Mouse (Mus musculus) G1E (cell line): Measurements from ENCODE around the gene Myo6. TPM values are rescaled to one million over a fixed set of nuclear protein-coding genes. Genes with fewer than 3 reads are reported as not detected.

ENCODE experiments used
- ATAC-seq: 2 replicates; pipeline ENCODE4 v1.8.0; 2016; ENCODE audit warnings: mild to moderate bottlenecking; ENCODE audit not compliant: insufficient number of reproducible peaks, poor library complexity, low FRiP score, severe bottlenecking; ENCODE audit errors: extremely low read depth
- DNase-seq: peaks from one replicate; pipeline ENCODE4 v3.0.0; 2012; ENCODE audit warnings: low spot score
- H3K27me3 ChIP-seq: 2 replicates; pipeline ENCODE4 v1.6.1; 2012; ENCODE audit warnings: mild to moderate bottlenecking, low read length, inconsistent platforms; ENCODE audit not compliant: insufficient read depth
- H3K36me3 ChIP-seq: replicated peaks from 2 replicates; pipeline ENCODE3; 2012; ENCODE audit warnings: mild to moderate bottlenecking, inconsistent platforms
- H3K4me1 ChIP-seq: 2 replicates; pipeline ENCODE4 v1.6.1; 2012; ENCODE audit warnings: low read depth, low read length, inconsistent platforms, mixed read lengths; ENCODE audit not compliant: insufficient read depth
- H3K4me3 ChIP-seq: 2 replicates; pipeline ENCODE4 v1.5.1; 2012; ENCODE audit warnings: low read depth, mild to moderate bottlenecking, inconsistent platforms, low read length, moderate library complexity, mixed read lengths
- H3K9me3 ChIP-seq: replicated peaks from 2 replicates; pipeline ENCODE4 v1.6.1; 2012; ENCODE audit warnings: inconsistent platforms
- CTCF ChIP-seq: IDR thresholded peaks from 2 replicates; pipeline ENCODE4 v1.5.1; 2012; ENCODE audit warnings: low read depth, low read length, inconsistent platforms, mixed read lengths
- GATA1 ChIP-seq: IDR thresholded peaks from 2 replicates; pipeline ENCODE4 v1.6.1; 2012; ENCODE audit warnings: borderline replicate concordance, low read length, inconsistent platforms, mixed read lengths
- GATA2 ChIP-seq: IDR thresholded peaks from 2 replicates; pipeline ENCODE4 v1.6.1; 2012; ENCODE audit warnings: low read depth, low read length, inconsistent platforms, borderline replicate concordance
- POLR2AphosphoS5 ChIP-seq: IDR thresholded peaks from 2 replicates; pipeline ENCODE4 v1.6.1; 2012; ENCODE audit warnings: low read depth, low read length, inconsistent platforms; ENCODE audit not compliant: insufficient replicate concordance
- TAL1 ChIP-seq: conservative IDR thresholded peaks from 2 replicates; pipeline ENCODE4 v1.6.1; 2012; ENCODE audit warnings: low read depth, low read length, inconsistent platforms, mixed read lengths
- polyA plus RNA-seq: library from polyadenylated mRNA; stranded (reverse); fragments of >175 nt; gene quantifications from 2 replicates; pipeline ENCODE4 v1.2.3, GENCODE M21; 2012
- total RNA-seq, 2 experiments: library from RNA; stranded (forward) in 1 of 2; stranded (reverse) in 1 of 2; fragments of 200-1000 nt in 1 of 2; fragments of >200 nt in 1 of 2; fragmentation: Nextera tagmentation in 1 of 2; gene quantifications; 2 replicates each; pipeline ENCODE4 v1.2.3; 2014 to 2017

Gene Myo6
- total and polyA plus RNA-seq, 3 experiments = 8.2 to 17.6 (median 13.5) TPM

DNA sequence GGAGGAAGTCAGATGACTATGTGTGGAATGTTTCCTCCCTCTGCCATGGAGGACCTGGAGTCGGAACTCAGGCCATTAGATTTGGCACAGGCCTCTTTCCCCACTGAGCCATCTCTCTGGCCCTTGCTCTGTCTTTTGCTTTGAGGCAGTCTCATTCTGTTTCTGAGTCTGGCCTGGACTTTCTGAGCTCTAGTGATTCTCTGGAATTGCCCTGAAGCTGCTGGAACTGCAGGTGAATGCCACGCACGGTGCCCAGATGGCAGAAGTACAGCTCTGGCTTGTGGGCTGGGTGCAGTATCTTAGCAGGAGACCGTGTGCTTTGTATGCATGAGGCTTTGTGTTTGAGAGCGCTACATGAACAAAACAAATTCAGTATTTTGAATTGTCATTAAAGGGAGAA, 5.9 kb upstream of the Myo6 start:
- H3K4me3 ChIP-seq = no peak overlapping the region
- DNase-seq = no peak
- 0 out of 2 replicates have a peak, but pooled peaks cover 2% of the 10 kb centered on the region for H3K9me3 ChIP-seq
- no peak for TF ChIP-seq TAL1
- no peak for TF ChIP-seq CTCF
- no peak for TF ChIP-seq POLR2AphosphoS5
- TF ChIP-seq GATA2 = no peak
- no peak for TF ChIP-seq GATA1
- peaks cover 8% of the 10 kb centered on the region for H3K4me1 ChIP-seq
- peaks cover 22% of the 10 kb centered on the region for H3K27me3 ChIP-seq
- H3K36me3 ChIP-seq = no peaks in the 10 kb centered on the region
- ATAC-seq = no peak

DNA sequence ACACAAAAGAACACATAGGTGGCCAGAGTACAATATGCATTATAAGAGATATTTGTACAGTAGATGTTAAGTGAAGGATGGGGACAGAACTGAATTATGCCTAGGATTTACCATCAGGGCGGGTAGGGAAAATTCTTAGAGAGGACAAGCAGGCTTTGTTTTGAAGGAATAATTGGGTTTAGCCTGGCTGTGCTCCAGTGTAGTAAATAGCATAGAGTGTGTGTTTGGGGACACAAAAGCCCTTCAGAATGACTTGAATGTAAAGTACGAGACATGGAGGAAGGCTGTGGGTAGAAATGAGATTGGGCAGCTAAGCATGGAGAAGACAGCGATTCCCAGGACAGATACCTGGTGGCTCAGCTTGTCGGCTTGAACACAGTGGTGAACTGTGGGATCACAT, 3.4 kb upstream of the Myo6 start:
- H3K36me3 ChIP-seq = no peaks in the 10 kb centered on the region
- H3K4me1 ChIP-seq = peaks cover 19% of the 10 kb centered on the region
- DNase-seq = no peak
- no peak for ATAC-seq
- H3K4me3 ChIP-seq = no peak overlapping the region
- TF ChIP-seq TAL1 = no peak
- TF ChIP-seq CTCF = no peak
- TF ChIP-seq POLR2AphosphoS5 = no peak
- TF ChIP-seq GATA1 = no peak
- no peak for TF ChIP-seq GATA2
- H3K27me3 ChIP-seq = peaks cover 22% of the 10 kb centered on the region
- 0 out of 2 replicates have a peak, but pooled peaks cover 2% of the 10 kb centered on the region for H3K9me3 ChIP-seq

DNA sequence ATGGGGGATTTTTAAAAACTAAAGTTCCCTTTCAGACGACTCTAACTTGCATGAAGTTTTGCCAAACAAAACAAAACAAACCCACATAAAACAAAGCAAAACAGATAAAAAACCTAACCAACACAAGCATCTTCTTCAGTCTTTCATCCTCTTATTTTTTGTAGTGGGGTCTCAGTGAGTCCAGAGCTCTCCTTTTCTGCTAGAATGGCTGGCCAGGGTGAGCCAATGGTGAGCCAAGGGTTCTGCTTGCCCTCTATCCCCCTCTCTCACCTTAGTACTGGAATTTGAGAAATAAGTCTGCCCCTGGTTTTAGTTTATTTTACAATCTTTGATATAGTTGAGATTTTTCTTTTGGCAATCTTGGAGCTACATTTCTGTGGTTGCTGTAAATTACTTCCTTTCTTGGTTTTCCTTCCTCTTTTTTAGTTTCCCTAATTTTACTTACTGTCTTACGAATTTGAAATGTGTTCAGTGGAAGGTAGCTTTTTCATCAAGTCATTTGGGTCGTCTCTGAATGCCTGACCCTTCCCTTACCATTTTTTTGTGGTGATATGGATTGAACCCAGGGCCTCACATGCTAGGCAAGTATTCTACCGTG, 1.6 kb upstream of the Myo6 start:
- H3K27me3 ChIP-seq = peaks cover 14% of the 10 kb centered on the region
- no peak for TF ChIP-seq GATA1
- TF ChIP-seq CTCF = no peak
- no peak for TF ChIP-seq TAL1
- TF ChIP-seq GATA2 = no peak
- TF ChIP-seq POLR2AphosphoS5 = no peak
- H3K9me3 ChIP-seq = 0 out of 2 replicates have a peak, but pooled peaks cover 2% of the 10 kb centered on the region
- H3K4me1 ChIP-seq = peaks cover 19% of the 10 kb centered on the region
- DNase-seq = no peak
- no peak for ATAC-seq
- no peak overlapping the region for H3K4me3 ChIP-seq
- H3K36me3 ChIP-seq = no peaks in the 10 kb centered on the region

DNA sequence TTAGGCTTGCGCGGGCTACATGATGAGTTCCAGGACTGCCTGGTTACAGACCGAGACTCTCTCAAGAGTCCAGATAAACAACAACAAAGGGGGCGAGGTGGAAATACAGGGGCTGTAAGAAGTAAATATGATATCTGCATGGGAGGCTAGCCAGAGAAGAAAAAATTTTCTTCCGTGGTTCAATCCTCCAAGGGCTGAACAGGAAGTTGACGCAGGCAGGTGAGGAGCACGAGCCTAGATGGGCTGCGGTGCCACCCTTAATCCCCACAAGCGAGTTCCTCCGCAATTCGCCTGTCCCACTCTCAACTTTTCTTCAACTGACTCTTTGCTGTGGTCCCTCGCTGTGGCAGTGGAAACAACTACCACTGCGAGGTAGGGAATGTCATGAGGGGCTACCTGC, 640 bp upstream of the Myo6 start:
- H3K4me3 ChIP-seq = peak overlapping the region; percentile 86
- TF ChIP-seq POLR2AphosphoS5 = no peak
- TF ChIP-seq GATA2 = no peak
- no peak for TF ChIP-seq CTCF
- no peak for TF ChIP-seq TAL1
- no peak for TF ChIP-seq GATA1
- H3K9me3 ChIP-seq = 0 out of 2 replicates have a peak, but pooled peaks cover 2% of the 10 kb centered on the region
- no peaks in the 10 kb centered on the region for H3K36me3 ChIP-seq
- ATAC-seq (peak; percentile 12; the same call in 1 of the 2 replicates), DNase-seq (peak; percentile 9)
- peaks cover 19% of the 10 kb centered on the region for H3K4me1 ChIP-seq
- peaks cover 9% of the 10 kb centered on the region for H3K27me3 ChIP-seq

DNA sequence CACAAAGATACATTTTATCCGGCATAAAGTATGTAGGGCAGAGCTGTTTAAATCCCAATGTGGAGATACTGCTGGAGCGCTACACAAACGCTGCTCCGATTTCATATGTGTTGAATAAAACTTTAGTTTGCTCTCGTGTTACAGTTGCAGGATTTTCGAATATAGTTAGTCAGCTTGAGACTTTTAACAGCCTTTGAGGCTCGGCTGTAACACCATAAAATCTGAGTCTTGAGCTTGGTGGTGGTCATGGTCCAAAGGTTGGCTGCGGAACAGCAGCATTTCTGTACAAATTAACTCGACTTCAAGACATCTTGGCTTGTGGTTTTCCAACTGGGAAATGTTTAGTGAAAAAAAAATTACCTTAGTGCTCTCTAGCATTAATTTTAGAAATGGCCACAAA, 859 bp downstream of the Myo6 start:
- Histone ChIP-seq H3K4me3 (no peak overlapping the region), H3K4me1 (peaks cover 19% of the 10 kb centered on the region), H3K36me3 (no peaks in the 10 kb centered on the region), H3K27me3 (peaks cover 5% of the 10 kb centered on the region), H3K9me3 (0 out of 2 replicates have a peak, but pooled peaks cover 2% of the 10 kb centered on the region)
- TF ChIP-seq GATA1 (no peak), TAL1 (no peak), GATA2 (no peak), CTCF (no peak)
- no peak for DNase-seq
- no peak for ATAC-seq

DNA sequence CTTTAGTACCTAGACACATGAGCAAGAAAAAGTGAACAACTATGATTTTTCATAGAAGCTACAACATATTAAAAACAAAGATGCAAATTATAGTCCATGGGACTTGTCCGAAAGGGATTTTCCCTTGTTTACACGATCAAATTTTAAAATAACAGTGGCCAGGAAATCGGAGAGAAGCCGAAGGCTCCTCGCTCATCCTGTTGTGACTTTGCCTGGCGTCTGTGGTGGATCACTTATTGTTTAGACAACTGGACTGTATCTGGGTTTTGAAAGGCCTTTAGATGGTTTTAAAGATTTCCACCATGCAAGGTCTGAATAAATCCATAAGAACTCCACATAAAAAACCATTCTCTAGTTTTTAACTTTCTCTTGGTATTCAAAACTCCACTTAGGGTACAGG, 1.6 kb downstream of the Myo6 start:
- no peak for DNase-seq
- peaks cover 19% of the 10 kb centered on the region for H3K4me1 ChIP-seq
- 0 out of 2 replicates have a peak, but pooled peaks cover 2% of the 10 kb centered on the region for H3K9me3 ChIP-seq
- peaks cover 4% of the 10 kb centered on the region; the same call in 1 of the 2 replicates for H3K27me3 ChIP-seq
- H3K4me3 ChIP-seq = no peak overlapping the region
- no peak for TF ChIP-seq POLR2AphosphoS5
- no peak for TF ChIP-seq TAL1
- TF ChIP-seq GATA1 = no peak
- TF ChIP-seq GATA2 = no peak
- no peak for TF ChIP-seq CTCF
- H3K36me3 ChIP-seq = no peaks in the 10 kb centered on the region
- no peak for ATAC-seq
